Mouse (Mus musculus) cortical plate, adult 2 months (tissue): Measurements from ENCODE around the gene Naip1. TPM values are rescaled to one million over a fixed set of nuclear protein-coding genes. Genes with fewer than 3 reads are reported as not detected.
"Not testable (repeated sequence)": the region's sequence is repeated elsewhere in the genome, so short reads cannot be mapped to it uniquely, and the experiment has no call there.

ENCODE experiments used
- H3K27ac ChIP-seq: fragments of 200-500 bp; 2 replicates; pipeline ENCODE4 v1.5.1; 2012; ENCODE audit warnings: low read length, control low read depth, inconsistent platforms; ENCODE audit not compliant: insufficient read depth
- H3K4me1 ChIP-seq: fragments of 200-500 bp; 2 replicates; pipeline ENCODE4 v1.6.1; 2011; ENCODE audit warnings: low read length; ENCODE audit not compliant: control insufficient read depth, insufficient read depth
- H3K4me3 ChIP-seq: fragments of 200-500 bp; 2 replicates; pipeline ENCODE4 v1.5.1; 2011; ENCODE audit warnings: mild to moderate bottlenecking, low read length, control low read depth; ENCODE audit not compliant: insufficient read depth
- CTCF ChIP-seq: fragments of 200-500 bp; IDR thresholded peaks from 2 replicates; pipeline ENCODE4 v1.5.1; 2011; ENCODE audit warnings: mild to moderate bottlenecking, control low read depth, low read length; ENCODE audit not compliant: insufficient read depth; ENCODE audit errors: extremely low read depth
- POLR2A ChIP-seq: fragments of 200-500 bp; IDR thresholded peaks from 2 replicates; pipeline ENCODE4 v1.6.1; 2011; ENCODE audit warnings: mild to moderate bottlenecking, low read length, control low read depth; ENCODE audit not compliant: insufficient read depth; ENCODE audit errors: extremely low read depth
- polyA plus RNA-seq: library from polyadenylated mRNA; depleted of rRNA; stranded (reverse); fragments of >200 nt; gene quantifications from 2 replicates; pipeline ENCODE4 v1.2.3, GENCODE M21; 2012; rRNA removed

Naip1 gene
- polyA plus RNA-seq, 1 experiment: 0.33 TPM

DNA sequence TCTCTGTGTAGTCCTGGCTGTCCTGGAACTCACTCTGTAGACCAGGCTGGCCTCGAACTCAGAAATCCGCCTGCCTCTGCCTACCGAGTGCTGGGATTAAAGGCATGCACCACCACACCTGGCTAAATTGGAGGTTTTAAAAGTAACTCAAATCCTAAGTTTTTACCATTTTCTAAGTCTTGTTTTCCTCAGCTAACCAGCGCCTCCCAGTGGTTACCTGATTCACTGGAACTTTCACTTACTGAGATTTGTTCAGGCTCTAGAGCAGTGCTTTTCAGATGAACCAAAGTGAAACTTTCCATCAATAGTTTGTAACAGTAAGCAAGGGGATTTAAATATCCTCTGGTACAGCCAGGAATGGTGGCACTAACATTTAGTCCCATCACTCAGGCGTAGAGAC lies 61.6 kb downstream of the Naip1 start:
- not testable (repeated sequence) for H3K27ac ChIP-seq, H3K4me3 ChIP-seq
- peak; percentile 24; the same call in 1 of the 2 replicates for TF ChIP-seq CTCF

DNA sequence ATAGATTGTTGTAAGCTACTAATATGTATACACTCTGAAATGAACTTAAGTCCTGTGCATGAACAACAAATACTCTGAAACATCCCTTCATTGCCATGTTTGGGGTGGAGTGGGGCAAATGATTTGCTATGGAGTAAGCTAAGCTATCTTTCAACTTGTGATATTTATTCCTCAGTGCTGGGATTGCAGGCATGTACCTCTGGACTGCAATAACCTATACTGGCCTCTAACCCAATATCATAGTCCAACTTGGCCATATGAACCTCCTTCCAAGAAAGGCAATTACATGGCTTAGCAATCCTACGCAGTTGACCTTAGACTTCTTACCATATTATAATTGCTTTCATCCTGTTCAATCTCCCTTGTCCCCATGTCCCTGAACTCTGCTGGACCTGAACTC lies 82.1 kb downstream of the Naip1 start:
- H3K4me3 ChIP-seq: no peak overlapping the region
- TF ChIP-seq CTCF (no peak), POLR2A (no peak)
- no peak overlapping the region for H3K27ac ChIP-seq
- no peaks in the 10 kb centered on the region for H3K4me1 ChIP-seq

More for the DNA sequence above, 61.6 kb downstream of the Naip1 start:
- not testable (repeated sequence) for H3K4me1 ChIP-seq

Other genes with a start within 250 kb of the Naip1 start
- 0.81 and 1.1 TPM in 2 replicates for gene Naip5, start 206.5 kb downstream of the Naip1 start, polyA plus RNA-seq
- 0.51 and 0.61 TPM in 2 replicates for gene Naip6, start 135.2 kb downstream of the Naip1 start, polyA plus RNA-seq
- gene Gtf2h2, start 39.7 kb upstream of the Naip1 start, polyA plus RNA-seq: 60.7 and 62.2 TPM in 2 replicates
- gene Ocln, start 99.8 kb upstream of the Naip1 start, polyA plus RNA-seq: 9.3 and 10.3 TPM in 2 replicates
- gene Marveld2, start 164.1 kb upstream of the Naip1 start, polyA plus RNA-seq: 1.6 and 1.9 TPM in 2 replicates
- 147 and 150 TPM in 2 replicates for gene Ak6, start 198.1 kb upstream of the Naip1 start, polyA plus RNA-seq
- gene Rad17, start 198.2 kb upstream of the Naip1 start, polyA plus RNA-seq: 12.7 and 13.0 TPM in 2 replicates
- gene Taf9, start 198.7 kb upstream of the Naip1 start, polyA plus RNA-seq: 19.6 and 22.3 TPM in 2 replicates
- 0.34 and 0.58 TPM in 2 replicates for gene Ccdc125, start 216.8 kb upstream of the Naip1 start, polyA plus RNA-seq